ENCODE assay signal across 8 mouse cellular contexts in the genomic region with DNA sequence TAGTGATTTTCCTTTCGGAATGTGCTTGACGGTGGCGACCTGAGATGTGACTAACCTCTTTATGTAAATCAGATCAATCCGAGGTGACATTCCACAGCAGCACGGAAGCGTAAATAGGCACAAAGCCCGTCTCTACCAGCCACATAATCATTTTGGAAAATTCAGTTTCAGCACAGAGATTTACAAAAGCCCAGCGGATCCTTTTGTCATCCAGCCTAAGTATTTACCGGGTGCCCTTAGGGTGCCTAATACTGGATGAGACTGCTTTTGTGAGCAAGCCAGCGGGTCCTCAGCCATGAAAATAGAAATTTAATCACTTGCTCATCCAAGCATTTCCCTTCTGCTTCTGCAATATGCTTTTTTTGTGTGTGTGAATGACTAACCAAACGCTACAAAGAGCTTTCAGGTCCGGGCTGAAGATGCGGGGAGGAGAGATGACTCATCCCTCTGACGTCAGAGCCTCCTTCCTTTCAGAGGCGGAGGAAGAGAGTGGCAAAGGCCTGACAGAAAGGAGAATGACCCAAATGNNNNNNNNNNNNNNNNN.
DNase-seq lines count a peak whose midpoint lies in the region; ATAC-seq and TF ChIP-seq lines count a peak whose summit lies in the region.

No protein-coding gene starts in this region.

- H3K9me3 ChIP-seq in limb, embryonic 10.5 days (replicated peaks): no peaks in the 10 kb centered on the region
- no peaks in the 10 kb centered on the region for H3K9me3 ChIP-seq in midbrain, embryonic 14.5 days (ENCODE audit: control insufficient read depth, low read length)
- H3K9me3 ChIP-seq in stomach, embryonic 16.5 days (replicated peaks; ENCODE audit: control insufficient read depth, low read length): no peaks in the 10 kb centered on the region

- peak overlapping the region; percentile 19; the same call in 1 of the 2 replicates for H3K4me3 ChIP-seq in heart, adult 2 months
- peak overlapping the region; percentile 38 for H3K4me3 ChIP-seq in kidney, adult 2 months (ENCODE audit: insufficient read depth, low read depth, low read length)
- peak overlapping the region; percentile 36 for H3K4me3 ChIP-seq in limb, embryonic 10.5 days
- peak overlapping the region; percentile 37 for H3K4me3 ChIP-seq in midbrain, embryonic 14.5 days (replicated peaks; ENCODE audit: low read depth, low read length)
- peak overlapping the region; percentile 34 for H3K4me3 ChIP-seq in stomach, embryonic 16.5 days (replicated peaks; ENCODE audit: low read length)

- no peak for TF ChIP-seq POLR2A in heart, adult 2 months (IDR thresholded peaks at IDR 0.05; ENCODE audit: insufficient read depth, low read depth, low read length)
- TF ChIP-seq POLR2A in kidney, adult 2 months (IDR thresholded peaks at IDR 0.05; ENCODE audit: low read depth, low read length): no peak

- ATAC-seq in midbrain, embryonic 14.5 days (ENCODE audit: low FRiP score, low TSS enrichment): peak; percentile 89
- 0 out of 2 replicates have a peak, but pooled peaks have one; percentile 29 for ATAC-seq in stomach, embryonic 16.5 days (ENCODE audit: insufficient read depth, low FRiP score)

- H3K36me3 ChIP-seq in heart, adult 2 months (ENCODE audit: control insufficient read depth, insufficient read depth, low read length): no peaks in the 10 kb centered on the region
- no peaks in the 10 kb centered on the region for H3K36me3 ChIP-seq in kidney, adult 2 months (ENCODE audit: control insufficient read depth, insufficient read depth, low read length)
- no peaks in the 10 kb centered on the region for H3K36me3 ChIP-seq in limb, embryonic 10.5 days
- no peaks in the 10 kb centered on the region for H3K36me3 ChIP-seq in midbrain, embryonic 14.5 days (ENCODE audit: control insufficient read depth, insufficient read depth, low read length)
- H3K36me3 ChIP-seq in stomach, embryonic 16.5 days (ENCODE audit: control insufficient read depth, insufficient read depth, low read length): no peaks in the 10 kb centered on the region

- H3K27me3 ChIP-seq in heart, adult 2 months (ENCODE audit: control insufficient read depth, insufficient read depth, low read length): no peaks in the 10 kb centered on the region
- no peaks in the 10 kb centered on the region for H3K27me3 ChIP-seq in kidney, adult 2 months (replicated peaks; ENCODE audit: control insufficient read depth, insufficient read depth, low read length)
- H3K27me3 ChIP-seq in limb, embryonic 10.5 days (ENCODE audit: low read depth, poor library complexity, severe bottlenecking): peaks cover 11% of the 10 kb centered on the region; the same call in 1 of the 2 replicates
- H3K27me3 ChIP-seq in midbrain, embryonic 14.5 days (ENCODE audit: control insufficient read depth, insufficient read depth, low read length): no peaks in the 10 kb centered on the region
- no peaks in the 10 kb centered on the region; the same call in 1 of the 2 replicates for H3K27me3 ChIP-seq in stomach, embryonic 16.5 days (ENCODE audit: control insufficient read depth, insufficient read depth, low read length)

- intact Hi-C loops in heart, adult 2 months (cut with DNase I): no loop called here

- H3K4me1 ChIP-seq in heart, adult 2 months (ENCODE audit: control insufficient read depth, insufficient read depth, low read length): no peaks in the 10 kb centered on the region
- peaks cover 13% of the 10 kb centered on the region; the same call in 1 of the 2 replicates for H3K4me1 ChIP-seq in kidney, adult 2 months (ENCODE audit: control insufficient read depth, insufficient read depth, low read length)
- no peaks in the 10 kb centered on the region for H3K4me1 ChIP-seq in limb, embryonic 10.5 days
- peaks cover 4% of the 10 kb centered on the region; the same call in 1 of the 2 replicates for H3K4me1 ChIP-seq in midbrain, embryonic 14.5 days (ENCODE audit: control insufficient read depth, insufficient read depth, low read length)
- no peaks in the 10 kb centered on the region for H3K4me1 ChIP-seq in stomach, embryonic 16.5 days (ENCODE audit: control insufficient read depth, insufficient read depth, low read length)

- H3K79me2 ChIP-seq in heart, adult 2 months (replicated peaks; ENCODE audit: control insufficient read depth, insufficient read depth, low read length): no peaks in the 10 kb centered on the region

- TF ChIP-seq EP300 in heart, adult 2 months (IDR thresholded peaks at IDR 0.05; ENCODE audit: insufficient read depth, low read depth, low read length): no peak

- DNase-seq in urinary bladder, postnatal 25 days (ENCODE audit: low spot score): peak; percentile 36
- no peak for DNase-seq in urinary bladder, adult 2 months (ENCODE audit: low spot score)
- peak; percentile 85 for DNase-seq in embryo, embryonic 11 days
- DNase-seq in heart, adult 2 months: peak; percentile 12 to 20
- peak; percentile 55 for DNase-seq in kidney, adult 2 months
- no peak for DNase-seq in limb, embryonic 10.5 days (ENCODE audit: low spot score)
- DNase-seq in midbrain, embryonic 14.5 days: peak; percentile 91

- 5% methylated on average over 15 of the region's 15 CpGs for WGBS in heart, adult 2 months
- WGBS in kidney, adult 2 months: 5% methylated on average over 15 of the region's 15 CpGs
- 11% methylated on average over 15 of the region's 15 CpGs for WGBS in limb, embryonic 10.5 days
- WGBS in midbrain, embryonic 14.5 days: under 1% methylated on average over 15 of the region's 15 CpGs
- 8% methylated on average over 15 of the region's 15 CpGs for WGBS in stomach, embryonic 16.5 days

- H3K9ac ChIP-seq in heart, adult 2 months (ENCODE audit: low read depth, low read length): no peak overlapping the region
- H3K9ac ChIP-seq in midbrain, embryonic 14.5 days (replicated peaks; ENCODE audit: low read length): peak overlapping the region; percentile 72
- H3K9ac ChIP-seq in stomach, embryonic 16.5 days (ENCODE audit: low read length): peak overlapping the region; percentile 28; the same call in 1 of the 2 replicates

- no peak overlapping the region for H3K27ac ChIP-seq in heart, adult 2 months
- H3K27ac ChIP-seq in kidney, adult 2 months (ENCODE audit: insufficient read depth, low read depth, low read length): peak overlapping the region; percentile 60
- H3K27ac ChIP-seq in limb, embryonic 10.5 days: no peak overlapping the region
- peak overlapping the region; percentile 91 for H3K27ac ChIP-seq in midbrain, embryonic 14.5 days (replicated peaks; ENCODE audit: low read depth, low read length)
- H3K27ac ChIP-seq in stomach, embryonic 16.5 days (ENCODE audit: low read length): no peak overlapping the region

- peak overlapping the region; percentile 62 for H3K4me2 ChIP-seq in midbrain, embryonic 14.5 days (ENCODE audit: low read length)
- peak overlapping the region; percentile 52 for H3K4me2 ChIP-seq in stomach, embryonic 16.5 days (ENCODE audit: low read depth, low read length)

- no peak for TF ChIP-seq CTCF in heart, adult 2 months (IDR thresholded peaks at IDR 0.05)
- TF ChIP-seq CTCF in kidney, adult 2 months (conservative IDR thresholded peaks at IDR 0.05; ENCODE audit: insufficient read depth, insufficient read length, low read depth, low read length): no peak

Comparison
In these comparisons a context has a peak if more than half of its experiments do, and no peak if none do; other contexts are left out.
1. DNase-seq: peak in urinary bladder, postnatal 25 days (single experiment), embryo, embryonic 11 days (single experiment), heart, adult 2 months (2 of 2), kidney, adult 2 months (single experiment) and midbrain, embryonic 14.5 days (single experiment); none in urinary bladder, adult 2 months (single experiment) and limb, embryonic 10.5 days (single experiment).
2. H3K27ac ChIP-seq: peak in kidney, adult 2 months (single experiment) and midbrain, embryonic 14.5 days (single experiment); none in heart, adult 2 months (single experiment), limb, embryonic 10.5 days (single experiment) and stomach, embryonic 16.5 days (single experiment).
3. Peak in every context shown above with its lines, with median percentiles within 50 percentile points of each other: H3K4me3 ChIP-seq.